Mouse (Mus musculus): ENCODE results near the gene Utp3.

Gene Utp3

DNA sequence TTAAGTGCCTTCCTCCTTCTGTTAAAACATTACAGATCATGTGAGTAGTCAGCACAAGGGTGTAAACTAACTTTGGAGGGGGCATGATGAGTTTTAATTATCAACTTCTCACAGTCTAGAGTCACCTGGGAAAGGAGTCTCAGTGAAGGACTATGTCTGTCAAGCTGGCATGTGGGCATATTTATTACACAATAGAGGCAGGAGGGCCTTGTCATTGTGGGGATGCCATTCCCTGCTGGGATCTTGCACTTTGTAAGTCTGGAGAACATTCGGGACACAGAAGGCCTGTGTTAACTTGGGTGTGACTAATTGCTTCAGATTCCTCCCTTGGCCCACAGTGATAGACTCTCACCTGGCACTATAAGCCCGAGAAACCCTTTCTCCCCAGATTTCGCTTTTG, 15.3 kb downstream of the Utp3 start:
- in situ Hi-C loops (cut with MboI; ENCODE audit: low sequenced_read_pairs) = no loop called here

DNA sequence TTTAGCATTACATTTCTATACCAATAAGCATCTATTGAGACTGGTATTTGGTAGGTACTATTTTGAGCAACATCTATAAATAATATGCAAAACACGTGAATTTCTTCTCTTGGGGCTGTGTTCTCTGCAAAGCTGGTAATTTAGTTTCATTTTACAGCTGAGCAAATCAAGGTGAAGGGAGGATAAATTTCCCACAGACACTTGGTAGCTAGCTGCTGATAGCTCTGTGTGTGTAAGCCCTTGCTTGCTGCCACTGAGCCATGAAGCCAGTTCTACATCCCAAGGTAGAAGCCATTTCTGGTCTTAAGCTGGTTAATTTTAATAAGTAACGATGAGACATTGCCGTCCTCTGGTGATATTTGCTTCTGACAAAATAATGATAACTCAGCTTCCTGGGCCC, 20.6 kb downstream of the Utp3 start:
- in situ Hi-C loops (cut with MboI; ENCODE audit: low sequenced_read_pairs) = no loop called here

DNA sequence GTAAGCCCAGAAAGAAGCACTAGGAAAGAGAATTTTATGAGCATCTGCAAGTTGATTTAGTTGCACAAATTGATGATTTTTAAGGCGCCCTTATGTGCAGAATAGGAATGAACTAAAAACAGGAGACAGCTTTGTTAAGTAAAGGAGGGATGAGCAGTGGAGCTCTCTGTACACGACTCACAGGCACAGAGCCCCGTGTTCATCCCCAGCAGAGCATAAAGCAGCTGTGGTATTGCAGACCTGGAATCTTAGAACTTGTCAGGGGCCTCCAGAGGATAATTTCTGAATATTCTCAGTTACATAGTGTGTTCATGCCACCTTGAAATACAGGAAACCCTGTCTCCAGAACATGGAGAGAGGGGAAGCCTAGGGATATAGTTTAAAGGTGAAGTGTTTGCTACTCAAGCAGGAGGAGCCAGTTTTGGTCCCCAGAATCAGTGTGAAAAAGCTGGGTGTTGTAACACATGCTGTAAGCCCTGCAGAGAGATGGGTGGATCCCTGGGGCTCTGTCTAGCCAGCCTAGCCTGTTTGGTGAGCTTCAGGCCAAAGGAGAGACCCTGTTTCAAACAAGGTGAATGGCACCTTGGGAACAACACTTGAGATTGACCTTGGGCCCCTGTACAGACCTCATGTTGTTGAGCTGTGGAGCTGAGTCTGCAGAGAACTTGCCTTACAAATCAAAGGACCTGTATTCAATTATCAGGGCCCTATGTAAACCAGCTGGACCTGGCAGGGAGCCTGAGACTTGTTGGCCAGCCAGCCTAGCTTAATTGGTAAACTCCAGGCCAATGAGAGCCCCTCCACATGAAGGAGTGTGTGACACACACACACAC, 21.5 kb downstream of the Utp3 start:
- in situ Hi-C loops (cut with MboI; ENCODE audit: low sequenced_read_pairs) = no loop called here

DNA sequence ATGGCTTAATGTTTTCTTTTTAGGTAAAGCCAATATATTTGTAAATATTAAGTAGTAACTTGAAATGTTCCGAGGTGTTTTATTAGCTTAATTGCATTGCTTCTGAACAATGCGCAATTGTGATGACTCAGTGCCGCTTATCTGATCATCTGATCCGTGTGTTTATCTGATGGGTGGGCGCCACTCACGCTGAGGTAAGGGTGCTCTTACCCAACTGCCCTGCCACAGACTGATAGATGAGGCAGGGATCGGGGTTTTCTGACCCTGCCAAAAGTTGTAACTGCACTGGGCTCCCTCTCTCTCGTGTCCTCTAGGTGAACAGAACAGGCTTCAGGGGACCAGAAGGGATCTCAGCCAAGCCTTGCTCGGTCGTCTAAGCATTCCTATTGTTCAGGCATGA, 26.4 kb downstream of the Utp3 start:
- in situ Hi-C loops (cut with MboI; ENCODE audit: low sequenced_read_pairs) = no loop called here

DNA sequence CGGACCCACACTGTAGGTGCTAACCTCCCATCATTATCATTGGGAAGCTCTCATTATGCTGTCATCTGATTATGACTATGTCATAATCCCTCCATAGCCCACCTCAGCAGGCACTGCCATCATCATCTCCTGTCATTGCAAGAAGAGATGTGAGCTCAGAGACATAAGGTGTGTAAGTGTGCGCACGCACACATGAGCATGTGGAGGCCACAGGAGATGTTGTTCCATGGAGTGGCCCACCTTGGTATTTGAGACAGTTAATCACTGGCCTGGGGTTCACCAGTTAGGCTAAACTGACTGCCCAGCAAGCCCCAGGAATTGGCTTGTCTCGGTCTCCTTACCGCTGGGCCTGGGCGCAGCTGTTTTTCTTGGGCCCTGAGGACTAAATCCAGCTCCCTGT, 27.1 kb downstream of the Utp3 start:
- in situ Hi-C loops (cut with MboI; ENCODE audit: low sequenced_read_pairs) = no loop called here

DNA sequence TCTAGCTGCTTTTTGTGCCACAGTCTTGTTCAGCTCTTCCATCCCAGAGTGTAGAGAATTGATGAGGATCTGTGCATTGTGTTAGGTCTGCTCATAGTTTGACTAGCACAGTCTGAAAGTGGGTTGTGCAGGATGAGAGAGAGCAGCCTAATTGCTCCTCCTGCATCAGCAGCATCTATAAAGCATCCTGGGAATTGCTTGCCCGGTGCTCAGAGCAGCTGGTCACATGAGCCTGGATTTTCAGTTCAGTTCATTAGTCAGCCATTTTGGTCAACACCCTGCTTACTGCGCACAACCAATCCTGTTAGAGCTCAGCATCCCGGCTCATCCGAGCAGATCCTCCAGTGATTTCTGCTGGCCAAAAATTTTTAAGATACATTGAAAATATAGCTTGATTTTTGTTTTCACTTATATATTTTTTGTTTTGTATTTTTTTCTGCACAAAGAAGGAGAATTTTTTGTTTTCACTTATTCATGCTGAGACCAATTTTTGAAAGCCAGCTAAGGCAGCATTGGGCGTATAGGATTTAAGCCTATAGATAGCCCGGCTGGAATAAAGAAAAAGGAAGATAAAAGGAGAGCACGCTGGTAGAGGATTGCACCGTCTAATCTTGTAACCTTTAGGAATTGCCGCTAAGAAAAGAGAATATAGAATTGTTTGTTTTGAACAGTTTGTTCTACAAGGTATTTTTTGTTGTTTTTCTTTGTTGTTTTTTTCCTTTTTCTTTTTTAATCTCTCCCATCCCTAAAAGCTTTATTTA, 29.2 kb downstream of the Utp3 start:
- in situ Hi-C loops (cut with MboI; ENCODE audit: low sequenced_read_pairs) = no loop called here

DNA sequence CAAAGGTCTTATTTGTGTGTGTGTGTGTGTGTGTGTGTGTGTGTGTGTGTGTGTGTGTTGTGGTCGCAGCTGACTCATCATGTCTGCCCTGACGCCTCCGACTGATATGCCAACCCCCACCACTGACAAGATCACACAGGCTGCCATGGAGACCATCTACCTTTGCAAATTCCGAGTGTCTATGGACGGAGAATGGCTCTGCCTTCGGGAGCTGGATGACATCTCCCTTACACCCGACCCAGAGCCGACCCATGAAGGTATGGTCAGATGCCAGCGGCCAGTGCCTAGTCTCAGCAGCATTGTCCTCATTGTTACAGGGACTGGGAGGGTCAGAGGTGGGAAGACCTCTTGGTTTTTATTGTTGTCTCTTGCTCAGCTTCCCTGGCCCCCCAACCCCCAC, 29.8 kb downstream of the Utp3 start:
- in situ Hi-C loops (cut with MboI; ENCODE audit: low sequenced_read_pairs) = no loop called here

DNA sequence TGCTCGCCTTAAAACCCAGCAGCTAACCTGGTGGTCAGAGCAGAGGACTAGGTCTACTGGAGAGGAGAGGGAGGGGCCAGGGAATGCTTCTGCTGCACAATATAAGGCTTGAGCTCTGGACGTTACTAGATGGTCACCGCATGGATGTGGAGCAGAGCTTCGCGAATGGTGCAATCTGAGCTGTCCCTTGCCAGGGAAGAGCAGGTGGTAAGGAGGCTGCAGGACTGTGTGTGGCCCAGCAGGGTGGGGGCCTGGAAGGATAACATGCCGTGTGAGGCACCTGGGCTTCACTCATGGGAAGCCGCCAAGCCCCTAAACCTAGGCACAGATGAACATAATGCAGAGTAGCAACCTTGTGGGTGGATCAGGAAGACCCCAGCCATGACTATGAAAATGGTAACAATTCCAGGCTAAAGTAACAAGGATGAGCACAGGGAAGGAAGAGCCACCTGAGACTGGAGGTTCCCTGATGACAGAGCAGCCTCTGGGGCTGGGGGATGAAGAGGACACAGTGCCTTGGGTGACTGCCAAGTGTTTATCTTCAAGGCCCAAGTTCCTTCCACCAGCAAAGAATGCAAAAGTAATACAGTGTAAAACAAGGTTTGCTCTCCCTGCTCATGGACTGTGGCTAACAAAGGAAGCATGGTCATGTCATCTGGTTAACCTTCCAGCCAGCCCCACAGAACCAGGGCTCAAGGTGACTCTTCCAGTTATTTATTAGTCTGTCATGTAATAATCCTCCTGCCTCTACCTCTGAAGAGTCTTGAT, 32.3 kb downstream of the Utp3 start:
- in situ Hi-C loops (cut with MboI; ENCODE audit: low sequenced_read_pairs) = no loop called here

DNA sequence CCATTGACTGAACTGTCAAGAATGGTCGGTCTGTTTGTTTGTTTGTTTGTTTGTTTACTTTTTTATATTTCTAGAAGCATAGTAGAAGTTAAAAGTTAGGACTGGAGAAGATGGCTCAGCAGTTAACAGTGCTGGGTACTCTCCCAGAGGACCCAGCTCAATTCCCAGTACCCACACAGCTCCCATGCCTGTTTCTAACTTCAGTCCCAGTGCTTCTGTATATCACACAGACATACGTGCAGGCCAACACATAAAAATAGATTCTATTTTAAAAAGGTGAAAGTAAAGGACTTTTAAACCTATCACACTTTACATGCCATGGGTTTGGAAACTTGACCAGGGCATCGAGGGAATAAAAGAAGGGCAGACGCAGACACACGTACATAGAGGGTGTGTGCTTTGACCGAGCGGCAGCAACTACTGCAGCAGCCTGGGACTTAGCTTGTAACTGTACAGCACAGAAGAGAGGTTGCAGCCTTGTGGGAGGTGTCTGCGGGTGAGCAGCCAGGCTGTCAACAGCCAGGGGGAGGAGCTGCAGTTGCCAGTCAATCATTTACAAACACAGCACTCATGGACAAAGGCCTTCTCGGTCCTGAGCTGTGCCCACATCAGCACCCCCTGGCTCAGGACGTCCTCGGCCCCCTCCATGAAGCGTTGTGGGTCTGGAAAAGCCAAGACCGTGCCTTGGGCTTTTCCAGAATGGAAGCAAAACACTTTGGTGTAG, 33.1 kb downstream of the Utp3 start:
- in situ Hi-C loops (cut with MboI; ENCODE audit: low sequenced_read_pairs) = no loop called here

DNA sequence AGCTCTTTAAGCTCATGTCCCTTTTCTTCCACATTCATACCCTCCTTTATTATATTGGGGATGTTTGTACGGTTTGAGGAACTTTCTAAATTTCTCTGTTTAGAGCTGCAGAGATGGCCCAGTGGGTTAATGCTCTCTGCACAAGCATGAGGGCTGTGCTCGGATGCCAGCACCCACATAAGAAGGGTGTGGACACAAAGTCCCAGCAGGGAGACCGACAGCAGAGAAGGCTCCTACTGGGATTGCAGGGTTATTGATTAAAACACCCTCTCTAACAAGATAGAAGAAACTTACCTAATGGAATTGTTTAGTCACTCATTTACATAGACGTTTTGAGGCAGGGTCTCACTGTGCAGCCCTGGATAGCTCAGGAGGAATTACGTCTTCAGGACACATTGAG, 34.2 kb downstream of the Utp3 start:
- in situ Hi-C loops (cut with MboI; ENCODE audit: low sequenced_read_pairs) = no loop called here

DNA sequence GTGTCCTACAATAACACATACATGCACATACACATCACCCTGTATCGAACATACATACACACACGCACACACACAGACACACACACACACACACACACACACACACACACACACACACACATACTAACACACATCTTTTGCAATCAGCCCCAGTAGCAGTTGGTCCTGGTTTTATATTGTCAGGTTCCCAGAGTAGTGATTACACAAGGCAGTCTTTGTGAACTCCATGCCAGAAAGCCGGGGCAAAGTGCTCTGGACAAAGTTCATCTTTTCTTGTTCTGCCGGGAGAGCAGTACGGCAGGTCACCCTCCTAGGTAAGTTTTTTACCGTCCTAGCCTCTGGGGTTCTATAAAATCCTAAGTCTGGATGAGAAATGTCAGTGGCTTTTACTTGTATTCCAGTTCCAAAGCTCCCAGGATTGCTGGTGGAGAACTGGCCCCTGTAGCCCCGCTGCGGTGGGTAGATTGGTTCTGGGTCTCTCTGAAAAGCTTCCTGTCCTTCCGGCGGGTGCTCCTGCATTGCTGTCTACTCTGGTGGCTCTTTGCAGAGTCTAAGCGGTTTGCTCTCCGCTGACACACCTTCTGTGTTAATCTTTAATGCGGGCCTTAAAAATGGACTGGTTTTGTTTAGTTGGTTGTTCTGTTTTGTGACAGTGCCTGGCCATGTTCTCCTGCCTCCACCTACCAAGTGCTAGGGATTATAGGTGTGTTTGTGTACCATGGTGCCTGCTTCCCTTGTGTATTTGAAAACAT, 39.3 kb downstream of the Utp3 start:
- in situ Hi-C loops (cut with MboI; ENCODE audit: low sequenced_read_pairs) = no loop called here

DNA sequence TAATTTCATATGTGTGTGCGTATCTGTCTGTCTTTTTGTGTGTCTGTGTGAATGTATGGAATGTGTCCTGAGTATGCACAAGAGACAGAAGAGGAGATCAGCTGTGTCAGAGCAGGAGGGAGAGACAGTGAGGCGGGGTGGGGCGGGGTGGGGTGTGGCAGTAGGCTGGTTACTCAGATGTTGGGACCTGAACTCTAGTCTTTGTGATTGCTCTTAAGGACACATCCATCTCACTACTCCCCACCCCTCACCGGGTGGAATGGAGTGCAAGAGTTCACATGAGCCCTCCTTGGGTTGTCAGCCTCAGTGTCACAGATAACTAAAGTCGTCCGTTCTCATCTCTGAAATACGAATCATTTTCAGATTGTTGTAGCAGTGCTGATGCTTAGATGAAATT, 39.9 kb downstream of the Utp3 start:
- in situ Hi-C loops (cut with MboI; ENCODE audit: low sequenced_read_pairs) = no loop called here

DNA sequence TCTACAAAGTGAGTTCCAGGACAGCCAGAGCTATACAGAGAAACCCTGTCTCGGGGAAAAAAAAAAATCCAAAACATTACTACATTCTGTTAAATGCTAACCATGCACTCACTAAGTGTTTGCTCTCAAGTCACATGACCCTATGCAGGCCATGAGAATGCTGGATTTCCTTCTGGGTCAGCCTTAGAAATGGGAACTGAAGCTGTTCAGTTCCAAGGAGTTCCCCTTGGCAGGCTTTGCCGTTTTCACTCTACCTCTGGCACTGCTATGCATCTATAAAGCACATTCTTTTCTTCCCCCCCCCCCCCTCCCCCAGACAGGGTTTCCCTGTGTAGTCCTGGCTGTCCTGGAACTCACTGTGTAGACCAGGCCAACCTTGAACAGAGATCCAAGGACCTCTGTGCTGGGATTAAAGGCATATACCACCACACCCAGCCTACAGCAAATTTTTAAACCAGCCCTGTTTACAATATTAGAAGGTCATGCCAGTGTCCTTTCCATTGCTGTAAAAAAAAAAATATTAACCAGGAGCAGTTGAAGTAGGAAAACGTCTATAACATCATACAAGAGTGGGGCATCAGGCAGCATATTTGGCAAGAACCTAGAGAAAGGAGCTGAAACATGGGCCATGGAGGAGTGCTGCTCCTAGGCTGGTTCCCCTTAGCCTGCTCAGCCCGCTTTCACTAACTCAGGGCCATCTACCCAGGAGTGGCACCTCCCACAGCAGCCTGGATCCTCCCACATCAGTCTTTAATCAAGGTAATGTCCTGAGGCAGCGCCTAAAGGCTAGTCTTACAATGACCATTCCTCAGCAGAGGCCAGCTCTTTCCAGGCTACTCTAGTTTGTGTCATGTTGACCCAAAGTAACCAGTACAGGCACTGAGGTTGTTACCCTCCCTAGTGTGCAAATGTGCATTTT, 41.5 kb downstream of the Utp3 start:
- in situ Hi-C loops (cut with MboI; ENCODE audit: low sequenced_read_pairs) = no loop called here

DNA sequence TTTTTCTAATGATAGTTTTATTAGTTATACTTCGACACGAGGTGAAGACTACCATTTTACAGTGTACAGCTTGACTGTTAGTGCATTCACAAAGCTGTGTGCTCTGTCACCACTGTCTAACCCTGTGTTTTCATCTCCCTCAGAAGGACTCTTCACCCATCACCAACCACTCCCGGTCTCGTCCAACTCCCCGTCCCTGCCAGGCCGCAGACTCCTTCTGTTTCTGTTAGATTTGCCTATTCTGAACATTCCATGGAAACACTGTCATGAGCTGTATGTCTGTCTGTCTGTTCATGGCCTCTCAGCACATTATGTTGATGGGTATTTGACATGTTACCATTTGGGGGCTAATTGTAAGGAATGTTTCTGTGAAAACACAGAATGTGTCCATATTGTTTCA, 44.7 kb downstream of the Utp3 start:
- in situ Hi-C loops (cut with MboI; ENCODE audit: low sequenced_read_pairs) = no loop called here

DNA sequence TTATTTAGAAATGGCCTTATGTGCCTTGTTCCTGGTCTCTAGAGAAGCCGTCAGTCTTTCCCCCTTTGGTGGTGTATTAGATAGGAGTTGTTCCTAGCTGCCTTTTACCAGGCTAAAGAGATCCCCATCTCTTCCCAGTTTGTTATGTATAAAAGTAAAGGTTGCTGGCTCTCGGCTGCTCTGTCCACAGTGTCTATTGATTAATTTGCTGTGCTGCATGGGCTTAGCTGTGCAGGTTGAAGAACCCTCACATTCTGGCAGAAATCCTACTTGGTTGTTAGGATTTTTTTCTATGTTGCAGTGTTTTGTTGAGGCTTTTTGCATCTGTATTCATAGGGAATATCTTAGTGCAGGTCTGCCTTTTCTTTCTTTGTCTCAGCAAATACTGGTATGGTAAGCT, 47.8 kb downstream of the Utp3 start:
- in situ Hi-C loops (cut with MboI; ENCODE audit: low sequenced_read_pairs) = no loop called here

DNA sequence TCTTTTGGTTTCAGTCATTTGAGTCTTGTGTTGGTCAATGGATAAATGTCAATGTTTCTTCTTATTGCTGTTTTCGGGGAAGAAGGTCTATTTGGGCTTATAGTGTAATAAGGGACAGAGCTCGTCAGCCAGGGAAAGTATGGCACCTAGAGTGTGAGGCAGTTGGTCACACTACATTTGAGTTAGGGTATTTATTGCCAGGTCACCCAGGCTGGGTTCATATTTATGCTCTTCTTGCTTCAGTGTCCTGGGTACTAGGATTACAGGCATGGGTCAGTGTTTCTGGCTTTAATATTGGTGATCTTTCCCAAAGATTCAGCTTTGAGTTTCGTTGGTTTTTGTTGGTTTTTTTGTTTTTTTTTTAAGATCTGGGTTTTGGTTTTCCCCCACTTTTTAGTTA, 48.5 kb downstream of the Utp3 start:
- in situ Hi-C loops (cut with MboI; ENCODE audit: low sequenced_read_pairs) = no loop called here

DNA sequence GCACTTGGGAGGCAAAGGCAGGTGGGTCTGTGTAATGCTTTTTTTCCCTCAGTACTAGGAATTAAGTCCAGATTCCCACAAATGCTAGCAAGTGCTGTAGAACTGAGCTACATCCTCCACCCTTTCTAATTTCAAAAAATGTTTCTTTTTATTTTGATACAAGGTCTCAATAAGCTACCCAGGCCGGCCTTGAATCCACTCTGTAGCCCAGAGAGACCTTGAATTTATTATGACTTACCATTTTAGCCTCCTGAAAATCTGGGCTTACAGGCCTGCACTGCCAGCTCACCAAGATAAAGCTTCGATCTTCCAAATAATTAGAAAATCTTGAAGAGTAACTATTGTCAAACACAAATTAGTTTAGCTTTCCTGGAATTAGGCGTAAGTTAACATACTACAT, 49.8 kb downstream of the Utp3 start:
- in situ Hi-C loops (cut with MboI; ENCODE audit: low sequenced_read_pairs) = no loop called here

DNA sequence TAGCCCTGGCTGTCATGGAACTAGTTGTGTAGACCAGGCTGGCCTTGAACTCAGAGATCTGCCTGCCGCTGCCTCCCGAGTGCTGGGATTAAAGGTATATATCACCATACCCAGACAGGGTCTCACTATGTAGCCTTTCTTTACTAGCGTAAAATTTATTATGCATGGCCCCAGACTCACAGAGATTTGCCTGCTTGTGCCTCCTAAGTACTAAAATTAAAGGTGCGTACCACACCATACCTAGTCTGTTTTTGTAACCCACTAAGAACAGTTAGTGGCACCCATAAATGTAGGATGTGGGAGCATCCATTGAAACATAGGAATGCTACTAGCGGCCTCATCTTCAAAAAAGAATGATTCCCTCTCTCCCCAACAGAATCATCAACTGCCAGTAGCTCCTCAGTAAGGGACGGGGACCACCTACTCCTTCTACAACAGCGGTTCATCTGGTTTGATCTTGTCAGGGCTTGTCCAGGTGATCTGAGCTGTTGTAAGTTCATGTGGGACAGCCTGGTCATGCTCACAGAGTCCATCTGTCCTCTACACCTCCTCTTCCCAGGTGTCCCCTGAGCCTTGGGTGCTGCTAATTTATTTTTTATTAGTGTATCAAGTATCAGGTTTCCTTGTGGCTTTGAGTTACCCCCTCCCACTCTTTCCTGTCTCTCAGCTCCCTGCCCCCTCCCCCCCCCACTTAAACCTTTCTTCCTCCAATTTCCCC, 50.5 kb downstream of the Utp3 start:
- in situ Hi-C loops (cut with MboI; ENCODE audit: low sequenced_read_pairs) = no loop called here
